Mouse (Mus musculus) forebrain, embryonic 10.5 days (tissue): ENCODE results near the gene Ankrd1. TPM values are rescaled to one million over a fixed set of nuclear protein-coding genes. Genes with fewer than 3 reads are reported as not detected.

Source experiments
- DNase-seq: peaks from one replicate; pipeline ENCODE4 v3.0.0-alpha.2; 2017; ENCODE audit warnings: low spot score; ENCODE audit errors: extremely low spot score
- H3K27ac ChIP-seq: fragments of 300-500 bp; sonication (generic); 2 replicates; pipeline ENCODE4 v1.5.1; 2016; ENCODE audit warnings: mild to moderate bottlenecking
- H3K27me3 ChIP-seq: fragments of 300-500 bp; sonication (generic); 2 replicates; pipeline ENCODE4 v1.6.1; 2016; ENCODE audit warnings: mild to moderate bottlenecking; ENCODE audit not compliant: poor library complexity, severe bottlenecking
- H3K36me3 ChIP-seq: fragments of 300-500 bp; sonication (generic); replicated peaks from 2 replicates; pipeline ENCODE4 v1.6.1; 2016; ENCODE audit warnings: mild to moderate bottlenecking, moderate library complexity
- H3K4me1 ChIP-seq: fragments of 300-500 bp; sonication (generic); 2 replicates; pipeline ENCODE4 v1.6.1; 2016
- H3K4me3 ChIP-seq: fragments of 300-500 bp; sonication (generic); 2 replicates; pipeline ENCODE4 v1.5.1; 2016; ENCODE audit warnings: mild to moderate bottlenecking, moderate library complexity
- H3K9me3 ChIP-seq: fragments of 300-500 bp; sonication (generic); 2 replicates; pipeline ENCODE4 v1.6.1; 2016; ENCODE audit warnings: mild to moderate bottlenecking, moderate library complexity
- WGBS: fragments of 180-500 bp; shearing (Covaris S2); methylation state at CpG from one replicate; pipeline ENCODE4 v1.1.7; 2016; 5-methylcytosine and 5-hydroxymethylcytosine counted together
- polyA plus RNA-seq: library from polyadenylated mRNA; unstranded; fragments of >200 nt; fragmentation: Nextera tagmentation; extraction: Ambion mirVana; gene quantifications from 2 replicates; pipeline ENCODE4 v1.2.1, GENCODE M21; 2016

The Ankrd1 gene
- polyA plus RNA-seq, 1 experiment from 2014 or later: not detected

DNA sequence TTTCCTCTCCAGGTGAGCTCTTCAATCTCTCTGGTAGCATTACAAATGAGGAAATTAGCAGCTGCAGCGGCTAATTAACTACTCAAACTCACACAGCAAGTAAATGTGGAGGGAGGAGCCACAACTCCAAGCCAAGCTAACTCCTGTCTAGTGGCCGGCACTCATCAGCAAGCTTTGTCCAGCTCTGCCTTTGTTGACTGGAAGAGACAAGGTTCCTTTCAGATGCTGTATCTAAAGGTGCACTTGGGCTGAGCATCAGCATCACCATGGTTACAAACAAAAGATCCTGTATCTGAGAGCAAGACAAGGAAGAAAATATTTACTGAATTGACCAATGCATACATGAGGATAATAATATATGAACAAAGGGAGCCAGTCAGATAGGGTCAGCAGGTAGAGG lies 10.3 kb upstream of the Ankrd1 start:
- Histone ChIP-seq H3K4me3 (no peak overlapping the region), H3K4me1 (peaks cover 7% of the 10 kb centered on the region; the same call in 1 of the 2 replicates), H3K36me3 (no peaks in the 10 kb centered on the region), H3K9me3 (no peaks in the 10 kb centered on the region), H3K27me3 (no peaks in the 10 kb centered on the region), H3K27ac (no peak overlapping the region)
- no peak for DNase-seq
- WGBS: 47% methylated on average over 2 of the region's 2 CpGs

DNA sequence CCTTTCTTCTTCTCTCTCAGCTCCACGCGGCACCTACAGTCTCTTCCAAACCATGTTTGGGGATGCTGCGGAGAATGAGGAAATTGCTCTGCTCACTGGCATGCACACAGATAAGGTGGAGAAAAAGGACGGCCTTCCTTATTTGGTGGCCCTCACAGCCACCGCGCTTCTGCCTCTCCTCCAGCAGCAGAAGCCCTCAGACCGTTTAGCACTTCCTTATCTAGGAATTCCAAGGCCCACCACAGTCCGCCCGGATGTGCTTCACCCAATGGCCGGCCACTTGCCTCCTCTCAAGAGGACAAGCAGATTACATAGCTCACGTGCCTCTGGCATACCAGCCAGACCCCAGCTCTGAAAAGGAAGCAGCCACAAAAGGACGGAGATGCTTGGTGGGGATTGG lies 9.7 kb upstream of the Ankrd1 start:
- 60% methylated on average over 12 of the region's 12 CpGs for whole genome bisulfite sequencing
- H3K4me1 ChIP-seq: peaks cover 7% of the 10 kb centered on the region; the same call in 1 of the 2 replicates

DNA sequence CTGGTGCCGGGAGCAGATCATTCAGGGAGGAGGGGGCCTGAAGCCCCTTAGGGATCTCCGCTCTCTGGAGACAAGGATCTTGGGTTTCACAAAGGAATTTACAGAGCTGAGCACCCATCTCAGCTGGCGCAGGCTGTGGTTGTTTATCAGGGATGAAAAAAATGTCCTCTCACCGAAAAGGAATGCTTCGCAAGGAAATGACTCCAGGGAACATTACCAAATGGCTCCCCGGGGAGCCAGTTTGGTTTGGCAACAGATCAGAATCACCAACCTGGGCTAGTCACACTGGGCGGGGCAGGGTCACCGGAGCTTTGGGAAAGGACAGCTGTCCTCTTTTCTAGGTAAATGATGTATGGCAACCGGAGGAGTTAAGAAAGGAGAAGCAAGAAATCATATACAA lies 9.3 kb upstream of the Ankrd1 start:
- no peak for DNase-seq
- Histone ChIP-seq H3K4me3 (no peak overlapping the region), H3K27me3 (no peaks in the 10 kb centered on the region), H3K36me3 (no peaks in the 10 kb centered on the region), H3K27ac (no peak overlapping the region), H3K9me3 (no peaks in the 10 kb centered on the region; the same call in 1 of the 2 replicates), H3K4me1 (peaks cover 7% of the 10 kb centered on the region; the same call in 1 of the 2 replicates)
- 66% methylated on average over 9 of the region's 9 CpGs for WGBS

More for the DNA sequence above, 9.7 kb upstream of the Ankrd1 start:
- Histone ChIP-seq H3K27me3 (no peaks in the 10 kb centered on the region), H3K36me3 (no peaks in the 10 kb centered on the region), H3K9me3 (no peaks in the 10 kb centered on the region; the same call in 1 of the 2 replicates), H3K4me3 (no peak overlapping the region), H3K27ac (no peak overlapping the region)
- DNase-seq: no peak

DNA sequence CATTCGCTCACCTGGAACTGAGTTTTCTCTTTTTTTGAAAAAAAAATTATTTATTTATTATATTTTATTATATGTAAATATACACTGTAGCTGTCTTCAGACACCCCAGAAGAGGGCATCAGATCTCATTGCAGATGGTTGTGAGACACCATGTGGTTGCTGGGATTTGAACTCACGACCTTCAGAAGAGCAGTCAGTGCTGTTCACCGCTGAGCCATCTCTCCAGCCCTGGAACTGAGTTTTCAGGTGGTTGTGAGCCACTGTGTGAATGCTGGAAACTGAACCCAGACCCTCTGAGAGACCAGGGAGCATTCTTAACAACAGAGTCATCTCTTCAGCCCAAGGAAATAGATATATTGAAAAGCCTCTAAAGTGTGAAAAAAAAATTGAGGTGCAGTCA lies 8.5 kb upstream of the Ankrd1 start:
- WGBS: 93% methylated on average over 3 of the region's 3 CpGs
- H3K4me3 ChIP-seq: no peak overlapping the region

DNA sequence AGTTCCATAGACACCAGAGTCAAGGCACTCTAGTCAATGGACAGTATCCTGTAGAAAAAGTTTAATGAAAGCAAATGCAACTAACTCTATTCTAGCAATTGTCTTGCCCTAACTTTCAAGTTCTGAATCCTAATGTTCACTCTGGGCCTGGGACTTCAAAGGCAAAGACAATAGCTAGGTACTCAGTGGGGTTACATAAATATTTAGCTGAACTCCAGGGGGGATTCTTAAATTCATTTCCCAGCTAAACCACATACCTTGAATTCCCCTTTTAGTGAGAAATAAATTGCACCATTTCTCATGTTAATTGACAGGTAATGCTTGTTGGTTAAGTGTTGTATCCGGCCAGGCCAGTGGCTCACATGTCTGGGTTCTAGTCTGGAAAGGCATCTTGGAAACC lies 4.3 kb upstream of the Ankrd1 start:
- Histone ChIP-seq H3K27me3 (no peaks in the 10 kb centered on the region), H3K4me1 (no peaks in the 10 kb centered on the region), H3K27ac (no peak overlapping the region), H3K9me3 (peaks cover 3% of the 10 kb centered on the region; the same call in 1 of the 2 replicates), H3K4me3 (no peak overlapping the region), H3K36me3 (no peaks in the 10 kb centered on the region)
- 83% methylated on average over 1 of the region's 1 CpGs for WGBS
- DNase-seq: no peak

More for the DNA sequence above, 8.5 kb upstream of the Ankrd1 start:
- H3K4me1 ChIP-seq: peaks cover 7% of the 10 kb centered on the region; the same call in 1 of the 2 replicates
- H3K27me3 ChIP-seq: no peaks in the 10 kb centered on the region
- H3K9me3 ChIP-seq: no peaks in the 10 kb centered on the region; the same call in 1 of the 2 replicates
- no peaks in the 10 kb centered on the region for H3K36me3 ChIP-seq
- DNase-seq: no peak
- H3K27ac ChIP-seq: no peak overlapping the region

DNA sequence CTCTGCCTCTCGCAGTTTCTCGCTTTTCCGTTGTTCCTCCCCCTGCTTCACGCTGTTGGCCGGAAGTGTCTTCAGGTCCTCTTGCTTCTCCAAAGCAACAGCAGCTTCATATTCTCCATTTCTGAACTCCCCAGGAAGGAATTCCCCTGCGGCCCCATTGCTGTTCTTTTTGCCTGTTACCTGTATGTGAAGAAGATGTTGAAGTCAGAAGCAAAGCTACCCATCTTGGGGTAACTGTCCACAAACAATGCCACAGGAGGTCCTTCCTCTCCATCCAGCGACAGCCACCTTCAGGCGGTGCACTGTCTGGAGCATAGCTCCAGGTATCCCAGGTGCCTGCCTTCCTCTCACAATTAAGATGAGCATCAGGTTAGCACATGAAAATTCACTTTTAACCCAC lies 680 bp downstream of the Ankrd1 start:
- 90% methylated on average over 8 of the region's 8 CpGs for WGBS
- no peaks in the 10 kb centered on the region for H3K27me3 ChIP-seq
- H3K4me3 ChIP-seq: no peak overlapping the region
- H3K9me3 ChIP-seq: peaks cover 3% of the 10 kb centered on the region; the same call in 1 of the 2 replicates
- H3K27ac ChIP-seq: no peak overlapping the region
- H3K36me3 ChIP-seq: no peaks in the 10 kb centered on the region
- DNase-seq: no peak
- H3K4me1 ChIP-seq: no peaks in the 10 kb centered on the region

DNA sequence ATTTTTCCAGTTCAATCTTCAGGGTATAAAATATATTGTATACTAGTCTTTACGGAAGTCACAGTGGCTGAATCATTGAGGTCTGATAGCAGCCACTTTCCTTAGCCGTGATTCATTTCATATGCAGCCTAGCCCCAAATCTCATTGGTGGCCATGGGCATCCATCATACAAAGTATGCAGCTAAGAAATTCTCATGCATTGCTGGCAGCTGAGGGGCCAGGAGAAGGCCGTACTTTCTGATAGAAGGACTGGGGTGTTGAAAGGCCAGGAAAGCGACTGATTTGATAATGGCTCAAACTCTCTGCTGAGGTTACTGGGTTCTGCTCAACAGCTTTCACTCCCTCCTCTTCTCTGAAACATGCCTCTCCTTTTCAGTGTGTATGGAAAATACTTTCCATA lies 3.7 kb downstream of the Ankrd1 start:
- no peak for DNase-seq
- no peak overlapping the region for H3K4me3 ChIP-seq
- H3K27ac ChIP-seq: no peak overlapping the region
- peaks cover 11% of the 10 kb centered on the region for H3K4me1 ChIP-seq
- H3K9me3 ChIP-seq: no peaks in the 10 kb centered on the region
- no peaks in the 10 kb centered on the region for H3K27me3 ChIP-seq
- 92% methylated on average over 4 of the region's 4 CpGs for WGBS
- no peaks in the 10 kb centered on the region for H3K36me3 ChIP-seq

DNA sequence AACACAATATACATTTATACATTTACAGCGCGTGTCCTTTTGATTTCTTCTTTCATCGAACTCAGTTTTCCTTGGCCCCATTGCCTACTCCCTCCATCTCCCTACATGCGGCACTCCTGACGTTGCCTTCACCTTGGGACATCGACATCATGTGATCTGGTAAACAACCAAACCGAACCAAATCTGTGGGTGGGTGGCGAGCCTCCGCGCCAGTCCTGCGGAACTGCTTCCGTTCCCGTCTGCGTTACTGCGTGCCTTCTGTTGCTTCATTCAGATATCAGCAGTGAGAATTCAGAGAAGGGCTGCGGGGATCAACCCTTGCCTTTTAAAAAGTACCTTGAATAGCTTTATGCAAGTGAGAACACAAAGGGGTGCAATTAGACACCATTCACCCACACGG lies 7.9 kb downstream of the Ankrd1 start:
- no peak overlapping the region for H3K27ac ChIP-seq
- H3K27me3 ChIP-seq: peaks cover 11% of the 10 kb centered on the region; the same call in 1 of the 2 replicates
- WGBS: 51% methylated on average over 17 of the region's 17 CpGs
- H3K4me1 ChIP-seq: peaks cover 18% of the 10 kb centered on the region
- no peak overlapping the region; the same call in 1 of the 2 replicates for H3K4me3 ChIP-seq
- DNase-seq: no peak
- no peaks in the 10 kb centered on the region for H3K36me3 ChIP-seq
- H3K9me3 ChIP-seq: no peaks in the 10 kb centered on the region

DNA sequence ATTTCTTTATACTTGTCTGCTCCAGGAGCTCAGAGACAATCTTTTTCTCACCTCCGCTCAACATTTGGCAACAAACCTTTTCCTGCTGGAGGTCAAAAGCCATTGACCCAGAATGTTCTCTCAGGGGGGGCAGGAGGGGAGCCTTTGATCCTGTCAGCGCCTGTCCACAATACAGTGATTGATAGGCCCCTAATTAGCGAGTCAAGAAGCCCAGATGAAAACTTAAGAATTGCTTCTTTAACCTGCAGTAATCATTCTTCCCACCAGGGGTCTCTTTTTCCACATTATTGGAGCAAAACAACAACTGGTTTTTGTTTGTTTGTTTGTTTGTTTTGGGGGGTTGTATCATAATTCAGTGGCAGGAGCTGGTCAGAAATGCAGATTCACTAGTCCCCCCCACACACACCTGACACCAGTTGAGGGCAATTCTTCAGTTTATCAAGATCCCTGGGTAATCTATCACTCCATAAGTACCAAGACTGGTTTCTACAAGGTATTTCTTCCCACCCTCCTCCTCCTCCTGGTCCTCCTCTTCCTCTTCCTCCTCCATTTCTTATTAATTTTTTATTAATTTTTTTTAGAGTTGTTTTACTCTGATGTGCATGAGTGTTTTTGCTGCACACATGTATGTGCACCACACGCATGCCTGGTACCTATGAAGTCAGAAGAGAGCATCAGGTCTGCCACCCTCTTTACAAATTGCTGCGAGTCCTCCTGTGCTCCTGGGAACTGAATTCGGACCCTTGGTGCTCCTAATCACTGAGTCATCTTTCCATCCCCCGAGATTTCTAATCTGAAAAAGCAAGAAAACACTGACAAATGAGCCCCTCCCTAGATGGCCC lies 8.6 kb downstream of the Ankrd1 start:
- DNase-seq: peak; percentile 35
- Histone ChIP-seq H3K4me1 (peaks cover 18% of the 10 kb centered on the region), H3K27me3 (peaks cover 11% of the 10 kb centered on the region; the same call in 1 of the 2 replicates), H3K27ac (no peak overlapping the region), H3K4me3 (no peak overlapping the region), H3K36me3 (no peaks in the 10 kb centered on the region), H3K9me3 (no peaks in the 10 kb centered on the region)
- 37% methylated on average over 7 of the region's 7 CpGs for WGBS

DNA sequence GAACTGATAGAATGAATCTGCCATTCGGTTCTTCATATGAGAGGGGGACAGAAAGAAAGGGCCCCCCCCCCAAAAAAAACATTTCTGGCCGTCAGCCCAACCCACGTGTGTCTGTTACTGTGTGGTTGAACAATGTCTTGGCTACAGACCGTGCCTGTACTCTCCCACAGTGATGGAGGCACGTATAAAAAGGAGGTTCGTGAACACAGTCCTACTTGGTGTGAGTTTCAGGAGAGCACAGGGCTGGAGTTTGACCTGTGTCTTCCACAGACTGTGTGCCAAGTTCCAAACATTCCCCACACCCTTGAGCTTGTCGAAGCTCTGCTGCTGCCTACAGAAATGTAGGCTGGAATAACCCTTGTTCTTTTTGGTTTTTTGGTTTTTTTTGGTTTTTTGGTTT lies 9.4 kb downstream of the Ankrd1 start:
- H3K4me1 ChIP-seq: peaks cover 18% of the 10 kb centered on the region
- no peaks in the 10 kb centered on the region for H3K9me3 ChIP-seq
- H3K4me3 ChIP-seq: no peak overlapping the region
- H3K27ac ChIP-seq: no peak overlapping the region
- 71% methylated on average over 7 of the region's 7 CpGs for WGBS
- H3K27me3 ChIP-seq: peaks cover 11% of the 10 kb centered on the region; the same call in 1 of the 2 replicates
- DNase-seq: no peak
- H3K36me3 ChIP-seq: peaks cover 6% of the 10 kb centered on the region

DNA sequence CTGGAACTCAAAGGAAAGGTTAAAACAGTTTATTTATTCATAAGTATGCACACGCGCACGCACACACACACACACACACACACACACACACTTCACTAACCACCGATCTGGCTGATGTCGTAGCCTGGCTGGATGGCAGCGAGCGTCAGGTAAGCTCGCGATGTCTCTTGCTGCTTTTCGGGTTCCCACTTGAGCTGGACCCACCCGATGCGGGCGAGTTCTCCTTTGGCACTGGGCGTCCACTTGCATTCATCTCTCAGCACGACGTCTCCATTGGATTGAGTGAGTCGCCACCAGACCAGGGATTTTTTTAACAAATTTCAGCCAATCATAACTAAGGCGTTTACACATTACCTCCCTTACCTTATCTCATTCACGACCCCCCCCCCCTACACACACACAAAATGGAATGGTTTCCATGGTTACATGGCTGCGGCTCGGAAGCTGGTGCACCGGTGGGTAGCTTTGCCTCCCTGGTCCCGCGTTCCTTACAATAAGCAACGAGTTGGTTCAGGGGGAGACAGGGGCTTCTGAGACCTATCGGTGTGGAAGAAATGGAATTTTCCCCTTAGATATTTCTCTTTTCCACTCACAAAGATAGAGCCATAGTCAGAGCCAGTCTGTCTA lies 10.5 kb downstream of the Ankrd1 start:
- WGBS: 82% methylated on average over 26 of the region's 26 CpGs
- H3K27me3 ChIP-seq: peaks cover 11% of the 10 kb centered on the region; the same call in 1 of the 2 replicates
- no peak for DNase-seq
- no peak overlapping the region for H3K27ac ChIP-seq
- peaks cover 18% of the 10 kb centered on the region for H3K4me1 ChIP-seq
- H3K9me3 ChIP-seq: no peaks in the 10 kb centered on the region
- peaks cover 11% of the 10 kb centered on the region for H3K36me3 ChIP-seq
- H3K4me3 ChIP-seq: no peak overlapping the region

DNA sequence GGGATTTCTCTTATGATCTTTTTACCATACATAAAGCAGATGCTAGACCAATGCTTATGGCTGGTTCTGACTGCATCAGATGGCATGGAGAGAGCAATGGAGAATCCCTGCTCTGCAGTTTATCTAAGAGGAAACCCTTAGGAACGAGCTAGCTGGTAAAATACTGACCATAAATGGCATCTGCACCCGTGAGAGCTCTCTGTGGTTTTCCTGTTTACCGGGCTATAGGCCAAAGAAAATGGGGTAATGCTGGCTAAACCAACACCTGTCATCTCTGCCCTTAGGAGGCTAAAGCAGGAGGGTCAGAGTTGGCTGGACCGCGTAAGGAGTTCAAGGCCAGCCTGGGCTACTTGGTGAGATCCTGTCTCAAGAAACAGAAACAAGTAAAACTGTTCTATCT lies 16.0 kb downstream of the Ankrd1 start:
- no peak overlapping the region for H3K27ac ChIP-seq
- H3K4me3 ChIP-seq: no peak overlapping the region
- no peaks in the 10 kb centered on the region for H3K27me3 ChIP-seq
- peaks cover 62% of the 10 kb centered on the region for H3K36me3 ChIP-seq
- no peaks in the 10 kb centered on the region for H3K9me3 ChIP-seq
- 91% methylated on average over 5 of the region's 5 CpGs for WGBS
- no peaks in the 10 kb centered on the region for H3K4me1 ChIP-seq
- DNase-seq: no peak

DNA sequence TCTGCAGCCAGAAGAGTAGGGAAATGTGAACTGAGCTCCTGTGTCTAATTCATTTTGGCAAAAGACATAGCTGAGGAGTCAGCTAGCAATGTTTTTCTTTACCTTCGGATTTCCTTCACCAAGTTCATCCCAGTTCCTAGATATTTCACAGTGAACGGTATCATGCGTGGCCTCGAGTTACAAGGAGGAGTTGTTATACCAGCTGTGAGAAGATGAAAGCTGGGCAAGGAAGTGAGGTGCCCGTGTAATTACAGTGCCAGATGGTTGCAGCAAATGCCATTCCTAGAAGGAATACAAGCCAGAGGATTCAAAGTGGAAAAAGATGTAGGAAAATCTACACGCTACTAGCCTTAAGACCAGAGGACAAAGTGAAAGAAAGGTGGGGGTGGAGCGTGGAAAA lies 21.0 kb downstream of the Ankrd1 start:
- no peaks in the 10 kb centered on the region for H3K4me1 ChIP-seq
- no peaks in the 10 kb centered on the region for H3K27me3 ChIP-seq
- no peak overlapping the region for H3K27ac ChIP-seq
- WGBS: 90% methylated on average over 7 of the region's 7 CpGs
- H3K4me3 ChIP-seq: no peak overlapping the region
- peaks cover 96% of the 10 kb centered on the region for H3K36me3 ChIP-seq
- no peak for DNase-seq
- no peaks in the 10 kb centered on the region for H3K9me3 ChIP-seq
